Mouse (Mus musculus): Measurements from ENCODE around the gene Apbb2.

GRCm38 (mm10) chr5:66342285-66342684 is 276.3 kb downstream of the Apbb2 start:
- TF ChIP-seq POLR2A (IDR thresholded peaks at IDR 0.05; ENCODE audit: control insufficient read depth, low read depth, low read length) (no peak), CTCF (IDR thresholded peaks at IDR 0.05; ENCODE audit: control insufficient read depth, insufficient read depth, insufficient replicate concordance, low read depth, low read length) (no peak)
